Mouse (Mus musculus) left cerebral cortex, postnatal 10 days (tissue): Measurements from ENCODE around the gene Rap1b. TPM values are rescaled to one million over a fixed set of nuclear protein-coding genes. Genes with fewer than 3 reads are reported as not detected.

Source experiments
- DNase-seq, 2 experiments: peaks; one replicate each; pipeline ENCODE4 v3.0.0; 2021 to 2022; ENCODE audit warnings: low spot score in 2 of 2, mixed read lengths in 1 of 2; ENCODE audit errors: extremely low spot score in 1 of 2
- intact Hi-C: fragments of 180-260 bp; cut with DNase I; formaldehyde crosslinking; loops from one replicate; pipeline ENCODE4 v1.15.1; 2025
- total RNA-seq, 2 experiments: library from RNA; stranded (reverse); gene quantifications; 2 replicates each; pipeline ENCODE4 v1.2.3; 2021

Gene Rap1b
- total RNA-seq, 2 experiments from 2014 or later, result 88.9 to 94.5 TPM

GRCm38 (mm10) chr10:117829472-117830155, 16.2 kb downstream of the Rap1b start:
- DNase-seq, result no peak
- intact Hi-C loops, result no loop called here

- DNase-seq, result no peak
- intact Hi-C loops, result no loop called here
These were observed 16.8 kb downstream of the Rap1b start for GRCm38 (mm10) chr10:117829022-117829421.

GRCm38 (mm10) chr10:117828536-117828935, 17.3 kb downstream of the Rap1b start:
- intact Hi-C loops, result no loop called here
- no peak for DNase-seq

- intact Hi-C loops, result loop anchor here (5.0 kb wide), 1 partner anchor 47 kb away; no protein-coding TSS in a partner anchor
- DNase-seq, result no peak
These were observed 21.2 kb downstream of the Rap1b start for GRCm38 (mm10) chr10:117824647-117825046.

- DNase-seq, result no peak
- intact Hi-C loops, result loop anchor here (5.0 kb wide), 1 partner anchor 47 kb away; no protein-coding TSS in a partner anchor
These were observed 21.7 kb downstream of the Rap1b start for GRCm38 (mm10) chr10:117824139-117824538.

- intact Hi-C loops, result loop anchor here (5.0 kb wide), 1 partner anchor 46 kb away; no protein-coding TSS in a partner anchor
These were observed 22.5 kb downstream of the Rap1b start for GRCm38 (mm10) chr10:117823321-117823720.

GRCm38 (mm10) chr10:117818600-117818999, 27.2 kb downstream of the Rap1b start:
- intact Hi-C loops, result no loop called here
- no peak for DNase-seq

More at GRCm38 (mm10) chr10:117823321-117823720, 22.5 kb downstream of the Rap1b start:
- DNase-seq, result no peak

GRCm38 (mm10) chr10:117816721-117817120, 29.1 kb downstream of the Rap1b start:
- no peak for DNase-seq
- intact Hi-C loops, result no loop called here

- DNase-seq, result no peak
- intact Hi-C loops, result no loop called here
These were observed 33.3 kb downstream of the Rap1b start for GRCm38 (mm10) chr10:117812501-117812900.

GRCm38 (mm10) chr10:117811555-117811954, 34.3 kb downstream of the Rap1b start:
- intact Hi-C loops, result no loop called here
- DNase-seq, result no peak

GRCm38 (mm10) chr10:117810506-117810905, 35.3 kb downstream of the Rap1b start:
- intact Hi-C loops, result no loop called here

GRCm38 (mm10) chr10:117808068-117808467, 37.8 kb downstream of the Rap1b start:
- no peak for DNase-seq
- intact Hi-C loops, result no loop called here

More at GRCm38 (mm10) chr10:117810506-117810905, 35.3 kb downstream of the Rap1b start:
- no peak for DNase-seq

- DNase-seq, result no peak
- intact Hi-C loops, result no loop called here
These were observed 39.9 kb downstream of the Rap1b start for GRCm38 (mm10) chr10:117805919-117806318.

GRCm38 (mm10) chr10:117803870-117804850, 41.7 kb downstream of the Rap1b start:
- DNase-seq, result no peak
- intact Hi-C loops, result no loop called here

GRCm38 (mm10) chr10:117801886-117802285, 43.9 kb downstream of the Rap1b start:
- intact Hi-C loops, result no loop called here

GRCm38 (mm10) chr10:117799806-117800205, 46.0 kb downstream of the Rap1b start:
- intact Hi-C loops, result no loop called here

More at GRCm38 (mm10) chr10:117801886-117802285, 43.9 kb downstream of the Rap1b start:
- DNase-seq, result no peak

GRCm38 (mm10) chr10:117798436-117799035, 47.3 kb downstream of the Rap1b start:
- no peak for DNase-seq
- intact Hi-C loops, result no loop called here

More at GRCm38 (mm10) chr10:117799806-117800205, 46.0 kb downstream of the Rap1b start:
- no peak for DNase-seq

- intact Hi-C loops, result no loop called here
- no peak for DNase-seq
These were observed 48.2 kb downstream of the Rap1b start for GRCm38 (mm10) chr10:117797684-117798083.

GRCm38 (mm10) chr10:117797106-117797505, 48.7 kb downstream of the Rap1b start:
- no peak for DNase-seq
- intact Hi-C loops, result no loop called here
